Mouse (Mus musculus) macrophage (primary cell): ENCODE data around the gene Eml4. TPM values are rescaled to one million over a fixed set of nuclear protein-coding genes. Genes with fewer than 3 reads are reported as not detected.

ENCODE experiments used
- H3K27ac ChIP-seq: fragments of 350-480 bp; formaldehyde crosslinking; 2 replicates; pipeline ENCODE4 v1.9.0; 2021
- H3K36me3 ChIP-seq: fragments of 350-480 bp; formaldehyde crosslinking; 2 replicates; pipeline ENCODE4 v1.9.0; 2021; ENCODE audit errors: inconsistent target
- H3K4me3 ChIP-seq: fragments of 350-480 bp; formaldehyde crosslinking; 2 replicates; pipeline ENCODE4 v1.9.0; 2021; ENCODE audit errors: inconsistent target
- H3K79me2 ChIP-seq: fragments of 350-480 bp; formaldehyde crosslinking; 2 replicates; pipeline ENCODE4 v1.9.0; 2021; ENCODE audit errors: inconsistent target
- WGBS: methylation state at CpG from one replicate; pipeline ENCODE4 v1.1.7; 2026; ENCODE audit warnings: inconsistent platforms; ENCODE audit not compliant: missing documents; 5-methylcytosine and 5-hydroxymethylcytosine counted together
- polyA plus RNA-seq: library from polyadenylated mRNA; stranded (reverse); fragments of 250-400 nt; gene quantifications from 3 replicates; pipeline ENCODE4 v1.2.4, GENCODE M21; 2018; ENCODE audit warnings: inconsistent platforms

Gene Eml4
- polyA plus RNA-seq, 1 experiment from 2014 or later = 12.7 TPM

- Histone ChIP-seq H3K79me2 (peaks cover 92% of the 10 kb centered on the region), H3K27ac (no peak overlapping the region), H3K36me3 (no peaks in the 10 kb centered on the region), H3K4me3 (no peak overlapping the region)
- WGBS = 100% methylated on average over 2 of the region's 2 CpGs
Measured at GRCm38 (mm10) chr17:83355481-83355880, 4.8 kb downstream of the Eml4 start.

- H3K36me3 ChIP-seq = no peaks in the 10 kb centered on the region
- 84% methylated on average over 4 of the region's 4 CpGs for WGBS
- no peak overlapping the region for H3K27ac ChIP-seq
- peaks cover 100% of the 10 kb centered on the region for H3K79me2 ChIP-seq
- H3K4me3 ChIP-seq = no peak overlapping the region
Measured at GRCm38 (mm10) chr17:83359934-83360333, 9.2 kb downstream of the Eml4 start.

- WGBS = 86% methylated on average over 9 of the region's 13 CpGs
- Histone ChIP-seq H3K79me2 (peaks cover 100% of the 10 kb centered on the region), H3K27ac (no peak overlapping the region), H3K4me3 (no peak overlapping the region), H3K36me3 (no peaks in the 10 kb centered on the region)
Measured at GRCm38 (mm10) chr17:83360796-83361566, 10.2 kb downstream of the Eml4 start.

GRCm38 (mm10) chr17:83363081-83363480 lies 12.3 kb downstream of the Eml4 start:
- no peak overlapping the region for H3K4me3 ChIP-seq
- H3K27ac ChIP-seq = no peak overlapping the region
- H3K36me3 ChIP-seq = no peaks in the 10 kb centered on the region
- WGBS = 73% methylated on average over 2 of the region's 3 CpGs
- H3K79me2 ChIP-seq = peaks cover 100% of the 10 kb centered on the region

GRCm38 (mm10) chr17:83364296-83364695 lies 13.6 kb downstream of the Eml4 start:
- Histone ChIP-seq H3K36me3 (no peaks in the 10 kb centered on the region), H3K79me2 (peaks cover 100% of the 10 kb centered on the region), H3K27ac (no peak overlapping the region), H3K4me3 (no peak overlapping the region)
- 92% methylated on average over 5 of the region's 5 CpGs for WGBS

- Histone ChIP-seq H3K79me2 (peaks cover 100% of the 10 kb centered on the region), H3K27ac (no peak overlapping the region), H3K4me3 (no peak overlapping the region), H3K36me3 (no peaks in the 10 kb centered on the region)
- WGBS = 73% methylated on average over 2 of the region's 2 CpGs
Measured at GRCm38 (mm10) chr17:83365130-83365529, 14.4 kb downstream of the Eml4 start.

GRCm38 (mm10) chr17:83365614-83366355 lies 15.1 kb downstream of the Eml4 start:
- H3K4me3 ChIP-seq = no peak overlapping the region
- H3K79me2 ChIP-seq = peaks cover 100% of the 10 kb centered on the region
- 84% methylated on average over 11 of the region's 11 CpGs for WGBS
- no peaks in the 10 kb centered on the region for H3K36me3 ChIP-seq
- H3K27ac ChIP-seq = no peak overlapping the region

GRCm38 (mm10) chr17:83367387-83367786 lies 16.7 kb downstream of the Eml4 start:
- 83% methylated on average over 5 of the region's 5 CpGs for WGBS
- peaks cover 100% of the 10 kb centered on the region for H3K79me2 ChIP-seq
- H3K36me3 ChIP-seq = no peaks in the 10 kb centered on the region
- no peak overlapping the region for H3K27ac ChIP-seq
- no peak overlapping the region for H3K4me3 ChIP-seq

- Histone ChIP-seq H3K27ac (no peak overlapping the region), H3K36me3 (no peaks in the 10 kb centered on the region), H3K79me2 (peaks cover 99% of the 10 kb centered on the region), H3K4me3 (no peak overlapping the region)
Measured at GRCm38 (mm10) chr17:83374123-83374522, 23.4 kb downstream of the Eml4 start.

- Histone ChIP-seq H3K79me2 (peaks cover 99% of the 10 kb centered on the region), H3K27ac (no peak overlapping the region), H3K36me3 (no peaks in the 10 kb centered on the region), H3K4me3 (no peak overlapping the region)
- WGBS = 91% methylated on average over 3 of the region's 3 CpGs
Measured at GRCm38 (mm10) chr17:83375848-83376247, 25.1 kb downstream of the Eml4 start.

GRCm38 (mm10) chr17:83376801-83377200 lies 26.1 kb downstream of the Eml4 start:
- Histone ChIP-seq H3K4me3 (no peak overlapping the region), H3K79me2 (peaks cover 99% of the 10 kb centered on the region), H3K36me3 (no peaks in the 10 kb centered on the region), H3K27ac (no peak overlapping the region)
- WGBS = 69% methylated on average over 4 of the region's 4 CpGs

- 94% methylated on average over 10 of the region's 10 CpGs for WGBS
- Histone ChIP-seq H3K36me3 (no peaks in the 10 kb centered on the region), H3K79me2 (peaks cover 99% of the 10 kb centered on the region)
Measured at GRCm38 (mm10) chr17:83377755-83378443, 27.2 kb downstream of the Eml4 start.

GRCm38 (mm10) chr17:83378444-83378762 lies 27.7 kb downstream of the Eml4 start:
- H3K36me3 ChIP-seq = no peaks in the 10 kb centered on the region
- H3K4me3 ChIP-seq = no peak overlapping the region

More at GRCm38 (mm10) chr17:83377755-83378443, 27.2 kb downstream of the Eml4 start:
- no peak overlapping the region for H3K4me3 ChIP-seq
- no peak overlapping the region for H3K27ac ChIP-seq

GRCm38 (mm10) chr17:83379366-83379765 lies 28.6 kb downstream of the Eml4 start:
- H3K36me3 ChIP-seq = no peaks in the 10 kb centered on the region
- WGBS = 89% methylated on average over 2 of the region's 2 CpGs
- peaks cover 100% of the 10 kb centered on the region for H3K79me2 ChIP-seq

More at GRCm38 (mm10) chr17:83378444-83378762, 27.7 kb downstream of the Eml4 start:
- Histone ChIP-seq H3K79me2 (peaks cover 99% of the 10 kb centered on the region), H3K27ac (no peak overlapping the region)
- 85% methylated on average over 4 of the region's 4 CpGs for WGBS

GRCm38 (mm10) chr17:83379791-83380190 lies 29.1 kb downstream of the Eml4 start:
- 81% methylated on average over 3 of the region's 3 CpGs for WGBS
- H3K27ac ChIP-seq = no peak overlapping the region
- no peak overlapping the region for H3K4me3 ChIP-seq
- H3K79me2 ChIP-seq = peaks cover 100% of the 10 kb centered on the region
- no peaks in the 10 kb centered on the region for H3K36me3 ChIP-seq

More at GRCm38 (mm10) chr17:83379366-83379765, 28.6 kb downstream of the Eml4 start:
- Histone ChIP-seq H3K4me3 (no peak overlapping the region), H3K27ac (no peak overlapping the region)
